Mouse (Mus musculus) heart, embryonic 12.5 days (tissue): ENCODE measurements around the gene Akt3. TPM values are rescaled to one million over a fixed set of nuclear protein-coding genes. Genes with fewer than 3 reads are reported as not detected.

Experiments
- ATAC-seq: fragments of 200-750 bp; cut with Nextera tagmentation; 2 replicates; pipeline ENCODE4 v1.8.0; 2017; ENCODE audit warnings: moderate TSS enrichment, moderate library complexity; ENCODE audit not compliant: insufficient number of reproducible peaks, low FRiP score
- H3K27ac ChIP-seq: fragments of 300-500 bp; sonication (generic); 2 replicates; pipeline ENCODE4 v1.5.1; 2016; ENCODE audit warnings: mild to moderate bottlenecking, moderate library complexity; ENCODE audit not compliant: poor library complexity, severe bottlenecking
- H3K27me3 ChIP-seq: fragments of 300-500 bp; sonication (generic); replicated peaks from 2 replicates; pipeline ENCODE4 v1.6.1; 2016; ENCODE audit warnings: mild to moderate bottlenecking, moderate library complexity
- H3K36me3 ChIP-seq: fragments of 300-500 bp; sonication (generic); 2 replicates; pipeline ENCODE4 v1.6.1; 2016; ENCODE audit warnings: mild to moderate bottlenecking, moderate library complexity
- H3K4me1 ChIP-seq: fragments of 300-500 bp; sonication (generic); replicated peaks from 2 replicates; pipeline ENCODE4 v1.6.1; 2016; ENCODE audit warnings: mild to moderate bottlenecking
- H3K4me2 ChIP-seq: fragments of 300-500 bp; sonication (generic); 2 replicates; pipeline ENCODE4 v1.6.1; 2016; ENCODE audit warnings: mild to moderate bottlenecking, moderate library complexity
- H3K4me3 ChIP-seq: fragments of 300-500 bp; sonication (generic); 2 replicates; pipeline ENCODE4 v1.5.1; 2016; ENCODE audit warnings: mild to moderate bottlenecking
- H3K9ac ChIP-seq: fragments of 300-500 bp; sonication (generic); 2 replicates; pipeline ENCODE4 v1.6.1; 2016; ENCODE audit warnings: mild to moderate bottlenecking, moderate library complexity
- H3K9me3 ChIP-seq: fragments of 300-500 bp; sonication (generic); replicated peaks from 2 replicates; pipeline ENCODE4 v1.6.1; 2016; ENCODE audit warnings: mild to moderate bottlenecking, moderate library complexity
- WGBS: fragments of 180-500 bp; shearing (Covaris S2); methylation state at CpG from one replicate; pipeline ENCODE4 v1.1.7; 2016; 5-methylcytosine and 5-hydroxymethylcytosine counted together
- polyA plus RNA-seq: library from polyadenylated mRNA; unstranded; fragments of >200 nt; fragmentation: Nextera tagmentation; extraction: Ambion mirVana; gene quantifications from 2 replicates; pipeline ENCODE4 v1.2.1, GENCODE M21; 2016

Akt3 gene
- 7.9 and 8.1 TPM in 2 replicates for polyA plus RNA-seq

DNA sequence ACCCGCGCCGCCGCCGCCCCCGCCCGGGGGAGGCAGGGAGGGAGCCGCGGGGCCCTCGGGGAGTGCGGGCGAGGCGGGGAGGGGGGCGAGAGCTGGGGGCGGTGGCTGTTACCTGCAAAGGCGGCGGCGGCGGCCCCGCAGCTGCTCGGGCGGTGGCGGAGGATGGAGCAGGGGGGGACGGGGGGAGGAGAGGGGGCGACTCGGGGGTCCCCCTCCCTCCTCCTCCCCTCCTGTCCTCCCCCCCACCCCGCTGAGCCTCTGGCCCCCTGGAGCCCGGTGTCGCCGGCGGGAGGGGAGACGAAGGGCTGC, at the start of gene Akt3:
Gene Akt3, minus strand, starts transcription at position 170 of the 309 bp plus-strand sequence.
- Histone ChIP-seq H3K9me3 (no peaks in the 10 kb centered on the region), H3K9ac (peak within 1 kb of the TSS; percentile 88), H3K36me3 (no peaks in the 10 kb centered on the region), H3K27me3 (no peaks in the 10 kb centered on the region), H3K4me1 (peaks cover 11% of the 10 kb centered on the region), H3K4me2 (peak within 1 kb of the TSS; percentile 85), H3K4me3 (peak within 1 kb of the TSS; percentile 81), H3K27ac (peak within 1 kb of the TSS; percentile 86)
- ATAC-seq, result peak; percentile 72
- 2% methylated on average over 7 of the region's 32 CpGs for WGBS

DNA sequence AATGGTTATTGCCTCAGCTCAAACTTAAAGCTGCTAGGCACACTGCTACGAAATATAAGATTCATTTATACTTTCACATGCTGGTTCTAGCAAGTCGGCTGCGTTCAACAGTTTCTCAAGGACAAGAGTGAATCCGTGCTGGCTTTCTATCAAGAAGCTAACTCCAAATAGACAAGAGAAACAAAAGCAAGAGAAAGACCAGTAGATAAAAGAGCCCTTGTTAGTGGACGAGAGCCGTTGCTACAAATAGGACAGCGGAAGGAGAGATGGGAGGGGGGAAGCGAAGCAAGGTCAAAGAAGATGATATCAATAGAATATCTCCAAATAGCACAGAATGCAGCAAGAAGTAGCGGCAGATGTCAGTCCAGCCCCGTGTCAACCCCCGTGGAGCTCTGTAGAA, 49.5 kb upstream of the Akt3 start:
- Histone ChIP-seq H3K4me1 (no peaks in the 10 kb centered on the region), H3K4me2 (no peak overlapping the region), H3K36me3 (no peaks in the 10 kb centered on the region), H3K4me3 (no peak overlapping the region), H3K27ac (no peak overlapping the region), H3K27me3 (no peaks in the 10 kb centered on the region), H3K9ac (no peak overlapping the region), H3K9me3 (no peaks in the 10 kb centered on the region)
- ATAC-seq, result no peak
- WGBS, result 67% methylated on average over 11 of the region's 11 CpGs

DNA sequence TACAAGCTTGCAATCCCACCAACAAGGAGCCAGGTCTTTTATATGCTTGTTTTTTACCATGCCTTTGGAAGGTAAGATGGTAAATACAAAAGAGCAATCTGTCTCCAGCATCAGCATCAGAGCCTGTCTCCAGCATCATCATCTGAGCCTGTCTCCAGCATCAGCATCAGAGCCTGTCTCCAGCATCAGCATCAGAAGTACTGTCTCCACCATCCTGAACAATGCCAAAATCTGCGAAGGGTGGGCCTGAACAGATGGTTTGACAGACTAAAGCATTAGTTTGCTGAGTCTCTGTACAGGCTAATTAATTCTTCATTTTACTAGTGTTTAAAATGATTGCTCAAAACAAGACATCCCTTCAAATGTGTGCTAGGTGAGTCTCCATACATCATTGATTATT, 40.2 kb upstream of the Akt3 start:
- H3K27ac ChIP-seq, result no peak overlapping the region
- H3K4me1 ChIP-seq, result no peaks in the 10 kb centered on the region
- H3K4me3 ChIP-seq, result no peak overlapping the region
- no peaks in the 10 kb centered on the region for H3K36me3 ChIP-seq
- no peak for ATAC-seq
- no peak overlapping the region for H3K9ac ChIP-seq
- H3K9me3 ChIP-seq, result 0 out of 2 replicates have a peak, but pooled peaks cover 6% of the 10 kb centered on the region
- no peaks in the 10 kb centered on the region for H3K27me3 ChIP-seq
- WGBS, result 79% methylated on average over 1 of the region's 1 CpGs
- H3K4me2 ChIP-seq, result no peak overlapping the region

DNA sequence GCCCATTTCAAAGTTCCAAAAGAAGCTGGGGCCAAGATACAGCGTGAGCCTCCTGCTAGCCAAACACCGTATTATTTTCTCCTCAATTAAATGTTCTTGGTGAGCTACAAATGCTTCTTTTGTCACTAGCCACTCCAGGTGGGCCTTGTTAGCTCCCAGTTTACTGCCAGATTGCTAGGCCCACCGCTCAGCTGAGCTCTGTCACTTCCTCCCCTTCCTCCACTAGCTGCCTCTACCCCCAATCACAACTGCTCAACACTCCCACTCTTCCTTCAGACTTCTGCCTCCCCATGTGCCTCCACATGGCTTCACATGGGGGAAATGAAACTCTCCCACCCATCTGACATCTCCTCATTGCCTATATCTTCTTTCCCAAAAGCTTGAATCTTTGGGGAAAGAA, 28.8 kb upstream of the Akt3 start:
- H3K27ac ChIP-seq, result no peak overlapping the region
- no peak overlapping the region for H3K4me3 ChIP-seq
- H3K9ac ChIP-seq, result no peak overlapping the region
- H3K9me3 ChIP-seq, result no peaks in the 10 kb centered on the region
- no peaks in the 10 kb centered on the region for H3K4me1 ChIP-seq
- H3K4me2 ChIP-seq, result no peak overlapping the region
- ATAC-seq, result no peak
- no peaks in the 10 kb centered on the region for H3K36me3 ChIP-seq
- 40% methylated on average over 3 of the region's 3 CpGs for WGBS
- no peaks in the 10 kb centered on the region for H3K27me3 ChIP-seq

DNA sequence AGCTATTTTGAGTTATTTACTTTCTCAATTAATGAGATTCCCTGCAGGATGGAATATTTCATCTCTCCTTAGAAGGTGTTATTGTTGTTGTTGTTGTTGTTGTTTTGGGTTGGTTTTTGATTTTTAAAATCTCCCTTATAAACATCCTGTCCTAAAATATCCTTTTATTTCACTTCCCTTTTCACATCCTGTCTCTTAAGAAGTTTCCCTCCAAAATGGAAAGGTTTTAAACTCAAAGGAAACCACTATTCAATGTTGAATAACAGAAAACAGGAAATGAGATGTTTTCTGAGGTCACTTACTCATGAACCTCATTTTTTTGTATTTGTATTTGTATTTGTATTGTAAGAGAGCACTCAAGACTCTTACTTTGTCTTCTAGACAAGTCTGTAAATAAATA, 23.9 kb upstream of the Akt3 start:
- Histone ChIP-seq H3K36me3 (no peaks in the 10 kb centered on the region), H3K27ac (no peak overlapping the region), H3K27me3 (no peaks in the 10 kb centered on the region), H3K4me1 (no peaks in the 10 kb centered on the region), H3K9ac (no peak overlapping the region), H3K4me2 (no peak overlapping the region), H3K9me3 (no peaks in the 10 kb centered on the region), H3K4me3 (no peak overlapping the region)
- no peak for ATAC-seq

DNA sequence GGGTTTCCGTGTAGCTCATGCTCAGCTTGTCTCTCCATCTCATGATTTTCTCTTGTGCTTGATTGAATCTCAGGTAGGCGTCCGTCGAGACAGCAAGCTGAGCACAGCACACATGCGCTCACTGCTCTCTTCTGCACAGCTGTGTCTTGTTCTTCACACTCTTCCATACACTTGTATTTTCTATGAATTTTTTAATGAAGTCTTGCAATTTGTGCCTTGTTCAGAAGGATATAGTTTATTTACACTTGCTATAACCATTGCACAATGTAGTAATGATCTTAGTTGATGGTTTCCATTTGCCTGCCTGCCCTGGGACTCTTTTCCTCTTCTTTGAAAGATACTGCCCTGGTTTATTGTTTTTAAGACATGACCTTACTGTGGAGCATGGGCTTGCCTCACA, 19.4 kb upstream of the Akt3 start:
- H3K27ac ChIP-seq, result no peak overlapping the region

DNA sequence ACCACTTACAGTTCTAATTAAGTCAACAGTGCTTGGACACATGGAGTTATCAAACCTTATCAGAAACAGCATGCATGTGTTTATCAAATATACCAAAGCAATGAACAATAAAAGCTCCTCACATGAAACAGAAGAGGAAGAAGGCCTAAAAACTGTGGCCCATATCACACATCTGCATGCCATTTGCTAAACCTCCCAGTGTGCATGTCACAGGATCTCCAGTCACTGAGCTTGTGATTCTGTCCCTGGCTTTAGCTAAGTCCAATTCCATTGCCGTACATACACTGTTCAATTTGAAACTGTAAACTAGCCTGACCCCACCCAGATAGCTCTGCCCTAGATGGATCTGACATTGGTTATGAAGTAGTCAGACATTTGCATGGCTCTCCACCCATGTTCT, 9.6 kb upstream of the Akt3 start:
- no peak for ATAC-seq
- H3K4me2 ChIP-seq, result no peak overlapping the region
- no peak overlapping the region for H3K27ac ChIP-seq
- no peaks in the 10 kb centered on the region for H3K27me3 ChIP-seq
- H3K9ac ChIP-seq, result no peak overlapping the region
- WGBS, result 75% methylated on average over 1 of the region's 1 CpGs
- H3K36me3 ChIP-seq, result no peaks in the 10 kb centered on the region
- no peak overlapping the region for H3K4me3 ChIP-seq
- H3K9me3 ChIP-seq, result no peaks in the 10 kb centered on the region
- H3K4me1 ChIP-seq, result no peaks in the 10 kb centered on the region; the same call in 1 of the 2 replicates

More for the DNA sequence above, 19.4 kb upstream of the Akt3 start:
- Histone ChIP-seq H3K36me3 (no peaks in the 10 kb centered on the region), H3K27me3 (no peaks in the 10 kb centered on the region), H3K9ac (no peak overlapping the region), H3K4me2 (no peak overlapping the region), H3K4me3 (no peak overlapping the region), H3K4me1 (no peaks in the 10 kb centered on the region), H3K9me3 (no peaks in the 10 kb centered on the region)
- ATAC-seq, result no peak
- WGBS, result 82% methylated on average over 5 of the region's 5 CpGs

DNA sequence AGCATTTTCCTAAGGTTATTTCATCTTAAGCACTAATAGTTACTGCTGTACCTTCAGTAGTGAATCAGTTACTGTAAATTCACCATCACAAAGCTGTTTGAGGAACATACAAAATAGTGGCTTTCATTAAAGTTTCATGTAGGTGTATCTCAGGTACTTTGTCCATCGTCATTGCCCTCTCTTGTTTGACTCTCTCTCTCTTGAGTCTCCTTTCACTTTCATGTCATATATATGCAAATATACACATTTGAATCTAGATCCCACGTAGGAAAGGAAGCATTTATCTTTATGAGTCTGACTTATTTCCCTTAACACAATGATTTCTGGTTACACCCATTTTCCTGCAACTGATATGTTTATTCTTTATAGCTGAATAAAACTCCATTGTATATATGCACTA, 4.9 kb upstream of the Akt3 start:
- WGBS, result 69% methylated on average over 2 of the region's 2 CpGs

DNA sequence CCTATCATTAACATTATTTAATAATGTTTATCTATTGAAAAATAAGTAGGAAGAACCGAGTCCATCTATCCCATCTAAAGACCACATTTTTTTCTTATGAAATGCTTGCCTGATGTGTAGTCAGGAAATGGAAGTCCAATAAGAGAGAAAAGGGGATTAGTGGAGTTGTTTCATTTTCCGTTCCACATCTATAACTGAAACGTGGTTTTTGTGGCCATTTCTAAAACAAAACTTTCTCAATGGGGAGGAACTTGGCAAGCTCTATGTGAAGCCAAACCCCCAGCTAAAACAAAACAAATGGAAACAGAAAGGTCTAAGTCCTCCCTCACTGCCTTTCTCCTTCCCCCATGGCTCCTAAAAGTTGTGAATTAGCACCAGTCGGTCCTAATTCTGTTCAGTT, 2.8 kb upstream of the Akt3 start:
- ATAC-seq, result no peak
- Histone ChIP-seq H3K27me3 (no peaks in the 10 kb centered on the region), H3K27ac (no peak overlapping the region), H3K9ac (no peak overlapping the region), H3K36me3 (no peaks in the 10 kb centered on the region), H3K4me1 (peaks cover 11% of the 10 kb centered on the region), H3K9me3 (no peaks in the 10 kb centered on the region), H3K4me2 (no peak overlapping the region), H3K4me3 (no peak overlapping the region)
- 68% methylated on average over 4 of the region's 4 CpGs for WGBS

More for the DNA sequence above, 4.9 kb upstream of the Akt3 start:
- H3K36me3 ChIP-seq, result no peaks in the 10 kb centered on the region
- no peak overlapping the region for H3K27ac ChIP-seq
- H3K4me3 ChIP-seq, result no peak overlapping the region
- H3K9ac ChIP-seq, result no peak overlapping the region
- H3K9me3 ChIP-seq, result no peaks in the 10 kb centered on the region
- no peaks in the 10 kb centered on the region for H3K27me3 ChIP-seq
- ATAC-seq, result no peak
- peaks cover 8% of the 10 kb centered on the region; the same call in 1 of the 2 replicates for H3K4me1 ChIP-seq
- no peak overlapping the region for H3K4me2 ChIP-seq

DNA sequence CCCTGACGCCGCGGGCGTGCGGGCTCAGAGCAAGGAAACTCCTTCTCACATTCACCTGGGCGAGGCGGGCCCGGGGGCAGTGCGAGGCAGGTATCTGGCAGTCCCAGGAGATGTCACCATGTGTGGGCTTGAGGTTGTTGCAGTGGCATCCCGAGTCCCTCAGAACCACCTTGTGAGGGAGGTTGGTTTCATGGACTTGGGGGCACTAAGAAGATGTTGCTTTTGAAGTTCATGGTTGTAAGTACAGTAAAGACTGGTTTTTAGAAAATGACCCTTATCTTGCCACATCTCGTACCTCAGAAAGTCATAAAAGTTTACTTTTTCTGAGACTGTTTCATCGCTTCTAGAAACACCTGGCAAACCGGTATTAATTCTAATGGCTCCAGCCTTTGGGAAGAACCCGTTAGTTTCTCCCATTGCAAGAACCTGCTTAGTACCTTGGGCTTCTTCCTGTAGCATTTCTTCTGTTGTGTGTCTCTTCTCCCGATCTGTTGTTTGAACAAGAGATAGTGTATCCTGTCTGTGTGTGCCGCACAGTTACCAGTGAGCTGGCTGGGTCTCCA, 1.1 kb upstream of the Akt3 start:
- peak overlapping the region; percentile 81 for H3K4me3 ChIP-seq
- no peak for ATAC-seq
- H3K9me3 ChIP-seq, result no peaks in the 10 kb centered on the region
- H3K4me2 ChIP-seq, result peak overlapping the region; percentile 85
- H3K9ac ChIP-seq, result peak overlapping the region; percentile 88
- H3K36me3 ChIP-seq, result no peaks in the 10 kb centered on the region
- H3K4me1 ChIP-seq, result peaks cover 11% of the 10 kb centered on the region
- H3K27ac ChIP-seq, result peak overlapping the region; percentile 86
- no peaks in the 10 kb centered on the region for H3K27me3 ChIP-seq
- WGBS, result 20% methylated on average over 16 of the region's 16 CpGs

DNA sequence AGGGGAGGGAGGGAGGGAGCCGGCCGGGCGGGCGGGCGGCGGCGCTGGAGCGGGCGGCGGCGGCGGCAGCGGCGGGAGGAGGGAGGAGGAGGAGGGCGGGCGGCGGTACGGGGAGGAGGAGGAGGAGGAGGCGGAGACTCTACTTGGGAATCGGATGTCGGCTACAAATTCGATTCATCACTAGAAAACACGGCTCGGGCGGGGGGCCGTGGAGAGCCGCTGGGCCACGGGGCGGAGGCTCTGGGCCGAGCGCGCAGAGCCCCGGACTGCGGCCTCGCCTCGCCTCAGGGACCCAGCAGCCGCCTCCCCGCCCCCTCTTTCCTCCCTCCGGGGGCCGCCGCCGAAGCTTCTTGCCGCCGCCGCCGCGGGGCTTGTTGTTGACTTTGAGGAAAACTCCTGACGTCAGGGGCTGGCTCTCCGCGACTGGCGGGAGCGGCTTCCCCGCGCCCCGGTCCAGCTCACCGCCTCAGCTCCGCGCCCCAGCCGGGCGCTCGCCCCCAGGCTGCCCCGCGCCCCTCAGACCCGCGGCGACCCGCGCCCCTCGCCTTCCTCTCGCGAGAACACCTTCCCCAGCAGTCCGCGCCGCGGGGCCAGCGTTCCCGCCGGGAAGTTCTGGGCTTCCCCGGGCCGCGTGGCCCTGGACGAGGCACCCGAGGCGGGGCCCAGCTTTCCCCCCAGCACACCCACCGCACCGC, 487 bp upstream of the Akt3 start:
- peak overlapping the region; percentile 86 for H3K27ac ChIP-seq
- WGBS, result under 1% methylated on average over 55 of the region's 86 CpGs
- no peaks in the 10 kb centered on the region for H3K9me3 ChIP-seq
- H3K36me3 ChIP-seq, result no peaks in the 10 kb centered on the region
- peak; percentile 88 for ATAC-seq
- no peaks in the 10 kb centered on the region for H3K27me3 ChIP-seq
- H3K4me2 ChIP-seq, result peak overlapping the region; percentile 85
- peak overlapping the region; percentile 88 for H3K9ac ChIP-seq
- H3K4me1 ChIP-seq, result peaks cover 11% of the 10 kb centered on the region
- peak overlapping the region; percentile 81 for H3K4me3 ChIP-seq
